Mouse (Mus musculus) olfactory bulb, adult 2 months (tissue): ENCODE measurements around the gene Ifnl2.

Experiments
- CTCF ChIP-seq: fragments of 200-500 bp; IDR thresholded peaks from 2 replicates; pipeline ENCODE4 v1.5.1; 2012; ENCODE audit warnings: low read depth, mild to moderate bottlenecking, low read length, moderate library complexity; ENCODE audit not compliant: insufficient read depth
- POLR2A ChIP-seq: fragments of 200-500 bp; IDR thresholded peaks from 2 replicates; pipeline ENCODE4 v1.6.1; 2012; ENCODE audit warnings: mild to moderate bottlenecking, low read depth, low read length, moderate library complexity; ENCODE audit not compliant: insufficient read depth

GRCm38 (mm10) chr7:28547628-28548027 is 37.4 kb upstream of the Ifnl2 start:
- TF ChIP-seq CTCF: no peak
- no peak for TF ChIP-seq POLR2A
